ENCODE assay signal across 25 mouse cellular contexts in the genomic region with DNA sequence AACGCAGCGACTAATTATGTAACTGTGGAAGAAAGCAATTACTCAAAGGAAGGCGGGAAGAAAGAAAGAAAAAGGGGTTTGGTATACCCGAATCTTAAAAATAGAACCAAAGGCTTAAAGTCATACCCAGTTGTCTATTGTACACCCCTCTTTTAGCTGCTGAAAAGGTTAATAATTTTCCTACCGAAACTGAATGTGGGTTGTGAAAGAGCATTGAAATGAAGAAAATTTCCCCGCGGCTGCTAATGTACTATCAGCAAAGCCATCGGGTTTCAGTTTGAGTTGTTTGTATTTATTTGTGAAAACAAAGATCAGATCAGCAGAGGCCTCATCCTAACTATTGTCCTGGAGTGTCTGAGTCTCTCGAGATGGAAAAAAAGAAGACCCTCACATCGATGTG.
DNase-seq lines count a peak whose midpoint lies in the region; ATAC-seq lines count a peak whose summit lies in the region.
"Had no signal": no experiment of that assay in that cellular context is flagged by ENCODE, and none has a peak within 500 bp of the region (broad histone marks: within the 10 kb centered on the region; RNA-seq: fewer than 3 reads in every experiment).

No protein-coding gene starts in this region.

- no peak overlapping the region for H3K4me3 ChIP-seq in lung, embryonic 16.5 days (ENCODE audit: low read length)
- H3K4me3 ChIP-seq: embryonic facial prominence, embryonic 12.5 days; kidney, embryonic 15.5 days; liver, embryonic 12.5 days; megakaryocyte, embryonic 14.5 days; midbrain, embryonic 12.5 days; neural tube, embryonic 13.5 days had no signal

- H3K27ac ChIP-seq in lung, embryonic 16.5 days (ENCODE audit: low read length) = no peak overlapping the region
- H3K27ac ChIP-seq: embryonic facial prominence, embryonic 12.5 days; kidney, embryonic 15.5 days; liver, embryonic 12.5 days; midbrain, embryonic 12.5 days; neural tube, embryonic 13.5 days had no signal

- H3K27me3 ChIP-seq in lung, embryonic 16.5 days (ENCODE audit: control insufficient read depth, insufficient read depth, low read depth, low read length) = no peaks in the 10 kb centered on the region
- H3K27me3 ChIP-seq: embryonic facial prominence, embryonic 12.5 days; kidney, embryonic 15.5 days; liver, embryonic 12.5 days; megakaryocyte, embryonic 14.5 days; midbrain, embryonic 12.5 days; neural tube, embryonic 13.5 days had no signal

- no peak overlapping the region for H3K9ac ChIP-seq in lung, embryonic 16.5 days (ENCODE audit: low read length)
- H3K9ac ChIP-seq: embryonic facial prominence, embryonic 12.5 days; kidney, embryonic 15.5 days; liver, embryonic 12.5 days; liver, postnatal 0 days; midbrain, embryonic 12.5 days; neural tube, embryonic 13.5 days had no signal

- H3K4me1 ChIP-seq in lung, embryonic 16.5 days (replicated peaks; ENCODE audit: control insufficient read depth, insufficient read depth, low read length) = peaks cover 16% of the 10 kb centered on the region
- H3K4me1 ChIP-seq: liver, embryonic 12.5 days had no signal

- 0 out of 2 replicates have a peak overlapping the region, but pooled peaks have one; percentile 0 for H3K4me2 ChIP-seq in lung, embryonic 16.5 days (ENCODE audit: low read depth, low read length)
- H3K4me2 ChIP-seq: embryonic facial prominence, embryonic 12.5 days; kidney, embryonic 15.5 days; liver, embryonic 12.5 days; midbrain, embryonic 12.5 days; neural tube, embryonic 13.5 days had no signal

- ATAC-seq in lung, embryonic 16.5 days (ENCODE audit: low read depth) = no peak
- ATAC-seq: forebrain, embryonic 14.5 days; hindbrain, embryonic 16.5 days; liver, embryonic 12.5 days; liver, postnatal 0 days had no signal

- intact Hi-C loops in heart, postnatal 36 days (cut with DNase I) = no loop called here

- H3K36me3 ChIP-seq in lung, embryonic 16.5 days (ENCODE audit: control insufficient read depth, insufficient read depth, low read length) = no peaks in the 10 kb centered on the region
- H3K36me3 ChIP-seq: embryonic facial prominence, embryonic 12.5 days; kidney, embryonic 15.5 days; liver, embryonic 12.5 days; midbrain, embryonic 12.5 days; neural tube, embryonic 13.5 days had no signal

- 51% methylated on average over 10 of the region's 10 CpGs for WGBS in lung, embryonic 16.5 days

- H3K9me3 ChIP-seq in lung, embryonic 16.5 days (ENCODE audit: control insufficient read depth, low read length) = no peaks in the 10 kb centered on the region
- H3K9me3 ChIP-seq: embryonic facial prominence, embryonic 12.5 days; kidney, embryonic 15.5 days; liver, embryonic 12.5 days; megakaryocyte, embryonic 14.5 days; midbrain, embryonic 12.5 days; neural tube, embryonic 13.5 days had no signal

- no peak for DNase-seq in lung, postnatal 25 days (ENCODE audit: low spot score)
- DNase-seq in CD4-positive, CD25-positive, alpha-beta regulatory T cell, adult 2 months (ENCODE audit: low read depth, low spot score) = peak; percentile 68
- DNase-seq in induced T-regulatory cell, adult 2 months (ENCODE audit: low read depth) = peak; percentile 90
- no peak for DNase-seq in heart, postnatal 36 days
- DNase-seq in right cerebral cortex, postnatal 25 days = no peak
- no peak for DNase-seq in urinary bladder, adult 18-20 months (ENCODE audit: low spot score in 2 of 2)
- DNase-seq: adrenal gland, postnatal 25 days; B cell, adult 2 months; cerebellum, adult 11-12 months; cerebellum, adult 9-11 months; embryo, embryonic 11 days; heart, postnatal 14 days; kidney, adult 18-20 months; kidney, postnatal 36 days; liver, postnatal 0 days; thymus, postnatal 25 days had no signal

Comparison
In these comparisons a context has a peak if more than half of its experiments do, and no peak if none do; other contexts are left out.
1. DNase-seq: peak in CD4-positive, CD25-positive, alpha-beta regulatory T cell, adult 2 months (single experiment) and induced T-regulatory cell, adult 2 months (single experiment); none in lung, postnatal 25 days (single experiment), heart, postnatal 36 days (0 of 2), right cerebral cortex, postnatal 25 days (single experiment) and urinary bladder, adult 18-20 months (0 of 2).